Mouse (Mus musculus): ENCODE measurements around the gene Nus1.

Gene Nus1

DNA sequence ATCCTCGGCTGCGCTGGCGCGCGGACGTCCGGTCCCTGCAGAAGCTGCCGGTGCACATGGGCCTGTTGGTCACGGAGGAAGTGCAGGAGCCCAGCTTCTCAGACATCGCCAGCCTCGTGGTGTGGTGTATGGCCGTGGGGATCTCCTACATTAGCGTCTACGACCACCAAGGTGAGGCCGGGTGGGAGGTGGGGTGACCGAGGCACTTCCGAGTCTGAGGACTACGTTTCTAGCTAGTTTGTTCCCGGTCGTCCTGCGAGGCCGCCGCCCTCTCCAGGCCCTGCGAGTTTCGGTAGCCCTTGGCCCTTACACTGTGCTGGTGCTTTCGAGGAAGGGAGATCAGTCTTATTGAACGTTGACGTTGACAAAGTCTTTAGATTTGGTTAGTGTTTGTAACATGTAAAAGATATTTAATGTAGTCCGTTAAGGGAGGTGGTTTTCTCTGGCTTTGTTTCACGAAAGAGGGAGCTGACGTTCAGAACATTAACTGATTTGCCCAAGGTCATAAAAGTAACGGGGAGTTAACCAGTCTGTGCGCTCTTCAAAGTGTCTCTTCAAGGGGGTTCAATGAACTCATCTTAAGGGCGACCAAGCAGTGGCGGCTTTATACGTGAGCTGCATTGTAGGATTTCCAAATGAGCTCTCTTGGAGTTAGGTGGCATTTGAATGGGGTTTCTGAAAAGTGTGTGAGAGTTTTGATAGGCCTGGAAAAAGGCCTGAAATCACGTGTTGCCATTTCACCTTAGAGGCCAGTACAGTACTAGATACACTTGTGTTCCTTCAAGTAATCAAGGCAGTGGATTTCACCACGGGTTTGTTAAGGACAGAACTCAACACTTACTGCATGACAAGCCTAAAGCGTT, 882 bp downstream of the Nus1 start:
- no peak for DNase-seq (ENCODE audit: low read depth, low spot score)

- DNase-seq (ENCODE audit: low read depth, low spot score), result no peak
These were observed 1.6 kb downstream of the Nus1 start for GRCm38 (mm10) chr10:52418931-52419330.

GRCm38 (mm10) chr10:52419402-52419801, 2.1 kb downstream of the Nus1 start:
- no peak for DNase-seq (ENCODE audit: low read depth, low spot score)

DNA sequence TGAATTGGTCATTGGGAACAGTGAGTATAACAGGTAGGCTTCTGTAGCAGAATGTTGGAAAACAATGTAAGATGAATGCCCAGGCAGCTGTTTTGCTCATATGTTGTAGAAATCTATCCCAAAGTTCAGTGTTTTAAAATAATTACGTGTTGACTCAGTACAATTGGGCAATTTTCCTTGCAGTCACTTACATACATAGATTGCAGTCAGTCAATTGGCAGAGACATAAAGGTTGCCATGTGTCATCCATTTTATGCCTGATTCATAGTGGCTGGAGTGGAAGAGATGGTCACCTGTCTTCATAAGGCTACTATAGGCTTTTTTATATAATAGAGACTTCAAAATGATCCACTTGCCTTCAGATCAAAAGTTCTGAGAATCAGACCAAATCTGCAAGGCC, 3.2 kb downstream of the Nus1 start:
- DNase-seq (ENCODE audit: low read depth, low spot score), result no peak

- DNase-seq (ENCODE audit: low read depth, low spot score), result peak; percentile 48
These were observed 4.4 kb downstream of the Nus1 start for GRCm38 (mm10) chr10:52421716-52422115.

GRCm38 (mm10) chr10:52423097-52423496, 5.8 kb downstream of the Nus1 start:
- DNase-seq (ENCODE audit: low read depth, low spot score), result peak; percentile 33

DNA sequence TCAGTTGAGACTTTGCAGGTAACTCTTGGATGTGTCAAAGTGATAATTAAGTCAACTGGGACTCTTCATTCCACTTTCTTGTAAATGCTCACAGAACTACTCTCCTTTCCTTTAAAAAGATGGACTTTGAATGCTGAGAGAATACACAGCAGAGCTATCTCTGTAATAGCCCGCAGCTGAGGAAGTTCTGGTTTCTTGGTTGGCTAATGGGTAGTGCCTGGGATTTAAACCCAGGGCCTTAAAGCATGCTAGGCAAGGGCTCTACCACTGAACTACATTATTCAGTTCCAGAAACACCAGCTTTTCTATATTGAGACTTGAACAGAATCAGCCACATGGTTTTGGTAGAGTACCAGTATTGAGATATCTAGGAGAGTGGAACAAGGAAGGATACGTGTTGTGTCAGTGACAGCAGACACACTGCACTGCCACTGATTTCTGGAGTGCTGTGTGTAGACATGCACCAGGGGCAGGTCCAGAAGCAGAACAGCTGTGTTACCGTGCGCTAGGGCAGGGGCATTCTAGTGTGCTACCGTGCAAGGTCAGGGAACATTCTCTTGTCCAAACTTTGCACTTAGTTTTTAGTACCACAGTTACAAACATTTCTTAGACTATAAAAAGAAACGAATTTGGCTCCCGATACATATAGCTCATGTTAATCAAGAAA, 9.1 kb downstream of the Nus1 start:
- no peak for DNase-seq (ENCODE audit: low read depth, low spot score)

GRCm38 (mm10) chr10:52427634-52428415, 10.5 kb downstream of the Nus1 start:
- no peak for DNase-seq (ENCODE audit: low read depth, low spot score)

DNA sequence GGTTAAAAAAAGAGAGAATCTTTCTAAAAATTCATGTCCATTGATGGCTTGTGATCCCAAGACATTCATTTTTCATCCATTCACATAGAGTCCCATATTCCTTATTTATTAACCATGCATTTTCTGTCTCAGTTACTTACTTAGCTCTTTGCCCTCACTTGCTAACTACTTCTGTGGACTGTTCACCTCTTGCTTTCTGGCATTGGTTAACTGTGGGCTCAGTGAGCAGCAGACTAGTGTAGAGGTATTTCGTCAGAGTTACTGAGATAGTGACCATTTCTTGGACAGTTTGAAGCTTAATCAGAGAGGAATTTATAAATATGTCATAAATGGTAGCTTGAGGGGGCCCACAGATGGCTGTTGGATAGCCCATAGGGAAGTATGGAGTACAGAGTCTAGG, 13.6 kb downstream of the Nus1 start:
- DNase-seq (ENCODE audit: low read depth, low spot score), result no peak

DNA sequence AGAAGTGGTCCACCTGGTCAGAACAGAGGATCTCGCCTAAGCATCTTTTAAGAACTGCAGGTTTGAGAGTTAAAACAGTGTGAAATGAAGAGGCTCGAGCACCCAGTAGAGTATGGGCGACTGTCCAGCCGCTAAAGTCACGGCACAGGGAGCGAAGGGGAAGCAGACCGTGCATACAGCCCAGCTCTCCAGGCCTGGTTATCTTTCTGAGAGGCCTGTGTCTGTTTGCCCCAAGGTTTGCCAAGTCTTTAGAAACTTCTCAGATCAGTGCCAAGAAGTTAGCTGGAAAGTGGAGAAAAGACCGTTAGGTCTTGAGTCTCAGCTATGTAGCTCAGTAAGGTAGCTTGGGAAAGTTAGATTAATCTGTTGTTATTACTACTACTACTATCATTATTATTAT, 17.5 kb downstream of the Nus1 start:
- DNase-seq (ENCODE audit: low read depth, low spot score), result no peak

- DNase-seq (ENCODE audit: low read depth, low spot score), result no peak
These were observed 43.3 kb downstream of the Nus1 start for GRCm38 (mm10) chr10:52460614-52461013.

GRCm38 (mm10) chr10:52463941-52464739, 46.8 kb downstream of the Nus1 start:
- peak; percentile 24 for DNase-seq (ENCODE audit: low read depth, low spot score)

GRCm38 (mm10) chr10:52471520-52471919, 54.2 kb downstream of the Nus1 start:
- DNase-seq (ENCODE audit: low read depth, low spot score), result peak; percentile 30
